Mouse (Mus musculus) megakaryocyte, embryonic 14.5 days (primary cell): ENCODE data around the gene Tfb1m. TPM values are rescaled to one million over a fixed set of nuclear protein-coding genes. Genes with fewer than 3 reads are reported as not detected.
A peak's percentile ranks its signal among the peaks of the same experiment; 100 is the strongest.

Source experiments
- H3K27me3 ChIP-seq: replicated peaks from 2 replicates; pipeline ENCODE3; 2012; ENCODE audit warnings: inconsistent platforms
- H3K36me3 ChIP-seq: replicated peaks from 2 replicates; pipeline ENCODE3; 2012; ENCODE audit warnings: low read length, inconsistent platforms, mixed read lengths
- H3K4me1 ChIP-seq: 2 replicates; pipeline ENCODE4 v1.6.1; 2012; ENCODE audit warnings: inconsistent platforms
- H3K4me3 ChIP-seq: replicated peaks from 2 replicates; pipeline ENCODE3; 2012; ENCODE audit warnings: moderate library complexity, mild to moderate bottlenecking, inconsistent platforms
- H3K9me3 ChIP-seq: 2 replicates; pipeline ENCODE4 v1.6.1; 2012; ENCODE audit warnings: inconsistent platforms
- FLI1 ChIP-seq: IDR thresholded peaks from 2 replicates; pipeline ENCODE4 v1.6.1; 2012; ENCODE audit warnings: low read length, inconsistent platforms, mixed read lengths
- GATA1 ChIP-seq: IDR thresholded peaks from 3 replicates; pipeline ENCODE4 v1.6.1; 2012; ENCODE audit warnings: mixed read lengths, low read length, inconsistent platforms, borderline replicate concordance
- polyA plus RNA-seq: library from polyadenylated mRNA; stranded (reverse); fragments of >175 nt; gene quantifications from 2 replicates; pipeline ENCODE4 v1.2.3, GENCODE M21; 2012; ENCODE audit warnings: low replicate concordance; ENCODE audit not compliant: insufficient read depth

Gene Tfb1m
- polyA plus RNA-seq, 1 experiment: 0.53 TPM

- H3K4me1 ChIP-seq: peaks cover 8% of the 10 kb centered on the region; the same call in 1 of the 2 replicates
- no peaks in the 10 kb centered on the region for H3K36me3 ChIP-seq
- TF ChIP-seq GATA1 (no peak), FLI1 (no peak)
- H3K9me3 ChIP-seq: no peaks in the 10 kb centered on the region
- peaks cover 3% of the 10 kb centered on the region for H3K27me3 ChIP-seq
- no peak overlapping the region for H3K4me3 ChIP-seq
Observed at GRCm38 (mm10) chr17:3491667-3492066, 65.9 kb downstream of the Tfb1m start.

- no peaks in the 10 kb centered on the region for H3K36me3 ChIP-seq
- H3K4me1 ChIP-seq: peaks cover 8% of the 10 kb centered on the region; the same call in 1 of the 2 replicates
- TF ChIP-seq FLI1 (no peak), GATA1 (no peak)
Observed at GRCm38 (mm10) chr17:3491065-3491464, 66.5 kb downstream of the Tfb1m start.

GRCm38 (mm10) chr17:3490216-3490895 is 67.2 kb downstream of the Tfb1m start:
- H3K4me1 ChIP-seq: peaks cover 5% of the 10 kb centered on the region; the same call in 1 of the 2 replicates
- H3K27me3 ChIP-seq: peaks cover 1% of the 10 kb centered on the region
- peak overlapping the region; percentile 14 for H3K4me3 ChIP-seq
- no peaks in the 10 kb centered on the region for H3K9me3 ChIP-seq
- no peaks in the 10 kb centered on the region for H3K36me3 ChIP-seq
- TF ChIP-seq GATA1: no peak
- TF ChIP-seq FLI1: no peak

More at GRCm38 (mm10) chr17:3491065-3491464, 66.5 kb downstream of the Tfb1m start:
- Histone ChIP-seq H3K4me3 (no peak overlapping the region), H3K27me3 (peaks cover 3% of the 10 kb centered on the region), H3K9me3 (no peaks in the 10 kb centered on the region)

GRCm38 (mm10) chr17:3487721-3488601 is 69.6 kb downstream of the Tfb1m start:
- H3K4me1 ChIP-seq: peaks cover 4% of the 10 kb centered on the region; the same call in 1 of the 2 replicates
- H3K9me3 ChIP-seq: no peaks in the 10 kb centered on the region
- H3K4me3 ChIP-seq: no peak overlapping the region
- H3K36me3 ChIP-seq: no peaks in the 10 kb centered on the region
- no peak for TF ChIP-seq FLI1
- no peak for TF ChIP-seq GATA1
- no peaks in the 10 kb centered on the region for H3K27me3 ChIP-seq

GRCm38 (mm10) chr17:3487211-3487610 is 70.4 kb downstream of the Tfb1m start:
- peaks cover under 1% of the 10 kb centered on the region for H3K27me3 ChIP-seq
- H3K36me3 ChIP-seq: no peaks in the 10 kb centered on the region
- TF ChIP-seq GATA1 (no peak), FLI1 (no peak)
- peaks cover 4% of the 10 kb centered on the region; the same call in 1 of the 2 replicates for H3K4me1 ChIP-seq
- H3K9me3 ChIP-seq: no peaks in the 10 kb centered on the region
- no peak overlapping the region for H3K4me3 ChIP-seq

- TF ChIP-seq FLI1 (no peak), GATA1 (no peak)
- H3K4me1 ChIP-seq: no peaks in the 10 kb centered on the region; the same call in 1 of the 2 replicates
- H3K36me3 ChIP-seq: no peaks in the 10 kb centered on the region
- H3K4me3 ChIP-seq: no peak overlapping the region
- H3K27me3 ChIP-seq: peaks cover 2% of the 10 kb centered on the region
- no peaks in the 10 kb centered on the region for H3K9me3 ChIP-seq
Observed at GRCm38 (mm10) chr17:3485851-3486250, 71.7 kb downstream of the Tfb1m start.

- H3K9me3 ChIP-seq: no peaks in the 10 kb centered on the region
- H3K27me3 ChIP-seq: peaks cover 4% of the 10 kb centered on the region
- no peaks in the 10 kb centered on the region for H3K4me1 ChIP-seq
- no peaks in the 10 kb centered on the region for H3K36me3 ChIP-seq
- no peak for TF ChIP-seq GATA1
- TF ChIP-seq FLI1: no peak
- no peak overlapping the region for H3K4me3 ChIP-seq
Observed at GRCm38 (mm10) chr17:3483091-3483490, 74.5 kb downstream of the Tfb1m start.

- no peaks in the 10 kb centered on the region for H3K9me3 ChIP-seq
- no peaks in the 10 kb centered on the region for H3K4me1 ChIP-seq
- TF ChIP-seq GATA1 (no peak), FLI1 (no peak)
- H3K27me3 ChIP-seq: peaks cover 4% of the 10 kb centered on the region
- no peak overlapping the region for H3K4me3 ChIP-seq
- H3K36me3 ChIP-seq: no peaks in the 10 kb centered on the region
Observed at GRCm38 (mm10) chr17:3481576-3482575, 75.7 kb downstream of the Tfb1m start.

- Histone ChIP-seq H3K9me3 (no peaks in the 10 kb centered on the region), H3K4me1 (no peaks in the 10 kb centered on the region), H3K4me3 (no peak overlapping the region), H3K36me3 (no peaks in the 10 kb centered on the region), H3K27me3 (peaks cover 2% of the 10 kb centered on the region)
- TF ChIP-seq FLI1 (no peak), GATA1 (no peak)
Observed at GRCm38 (mm10) chr17:3476546-3476945, 81.0 kb downstream of the Tfb1m start.
